Mouse (Mus musculus) granulocyte monocyte progenitor cell, adult 5-6 weeks (primary cell): ENCODE results near the gene Rab4b. TPM values are rescaled to one million over a fixed set of nuclear protein-coding genes. Genes with fewer than 3 reads are reported as not detected.

Source experiments
- ATAC-seq: replicated peaks from 2 replicates; pipeline ENCODE4 v1.8.0; 2016; ENCODE audit warnings: mild to moderate bottlenecking, moderate TSS enrichment, inconsistent platforms; ENCODE audit not compliant: poor library complexity, severe bottlenecking
- total RNA-seq, 2 experiments: library from RNA; stranded (forward) in 1 of 2; stranded (reverse) in 1 of 2; fragments of 200-712, 200-1000 nt in 1 of 2; fragments of >200 nt in 1 of 2; fragmentation: Nextera tagmentation in 1 of 2; gene quantifications; 2 replicates each; pipeline ENCODE4 v1.2.3; 2014 to 2017

The Rab4b gene
- total RNA-seq (2014; fragmentation: Nextera tagmentation) (44.6 and 67.2 TPM in 2 replicates), total RNA-seq (2017) (18.0 and 19.8 TPM in 2 replicates)

GRCm38 (mm10) chr7:27178324-27179216 lies at the start of gene Rab4b:
Gene Rab4b (minus strand): TSS chr7:27178896.
- ATAC-seq, result peak; percentile 89

DNA sequence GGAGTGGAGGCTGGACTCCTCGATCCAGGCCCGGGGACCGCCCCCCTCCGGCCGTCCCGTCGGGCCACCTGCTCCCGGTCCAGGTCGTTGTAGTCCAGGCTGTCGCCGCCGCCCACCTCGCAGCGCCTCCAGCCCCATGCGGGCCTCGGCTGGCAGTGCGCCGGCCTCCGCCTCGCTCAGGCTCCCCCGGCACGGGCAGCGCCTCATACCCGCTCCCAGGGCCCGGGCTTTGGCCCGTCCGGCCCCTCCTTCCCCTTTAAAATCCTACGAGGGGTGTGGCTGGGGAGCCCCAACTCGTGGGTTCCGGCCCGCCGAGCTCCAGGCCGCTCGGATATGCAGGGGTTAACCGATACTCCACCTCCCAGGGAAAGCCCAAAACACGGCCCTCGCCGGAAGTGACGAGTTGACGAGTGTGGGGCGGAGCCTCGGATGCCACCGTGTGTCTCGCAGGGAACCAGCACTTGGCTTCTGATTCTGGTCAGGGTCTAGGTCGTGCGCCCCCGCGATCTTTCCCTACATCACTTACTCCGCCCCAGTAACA lies 49.7 kb upstream of the Rab4b start, which contains the start of gene Itpkc:
Gene Itpkc, minus strand, starts transcription at position 381 of the 541 bp plus-strand sequence.
- peak; percentile 75 for ATAC-seq

- ATAC-seq, result no peak
These were observed 49.0 kb upstream of the Rab4b start for GRCm38 (mm10) chr7:27227676-27228075.

DNA sequence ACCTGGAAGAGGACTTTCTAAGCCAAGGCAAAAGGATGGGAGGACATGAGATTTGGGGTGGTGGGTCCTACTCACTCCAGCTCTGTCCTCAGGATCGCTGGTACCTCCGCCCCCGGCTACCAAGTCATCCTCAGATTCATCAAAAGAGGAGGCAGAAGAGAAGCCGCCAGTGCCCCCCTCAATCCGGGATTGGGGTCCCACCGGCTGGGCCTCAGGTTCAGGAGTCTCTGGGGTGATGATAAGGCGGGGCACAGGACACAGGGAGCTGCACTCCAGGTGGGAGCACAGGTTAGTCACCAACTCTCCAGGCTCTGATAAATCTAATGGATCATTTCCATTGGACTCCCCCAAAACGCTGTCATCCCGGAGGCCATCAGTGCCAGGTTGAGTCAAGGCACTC lies 48.6 kb upstream of the Rab4b start:
- no peak for ATAC-seq

GRCm38 (mm10) chr7:27224877-27225575 lies 46.3 kb upstream of the Rab4b start:
- ATAC-seq, result no peak

DNA sequence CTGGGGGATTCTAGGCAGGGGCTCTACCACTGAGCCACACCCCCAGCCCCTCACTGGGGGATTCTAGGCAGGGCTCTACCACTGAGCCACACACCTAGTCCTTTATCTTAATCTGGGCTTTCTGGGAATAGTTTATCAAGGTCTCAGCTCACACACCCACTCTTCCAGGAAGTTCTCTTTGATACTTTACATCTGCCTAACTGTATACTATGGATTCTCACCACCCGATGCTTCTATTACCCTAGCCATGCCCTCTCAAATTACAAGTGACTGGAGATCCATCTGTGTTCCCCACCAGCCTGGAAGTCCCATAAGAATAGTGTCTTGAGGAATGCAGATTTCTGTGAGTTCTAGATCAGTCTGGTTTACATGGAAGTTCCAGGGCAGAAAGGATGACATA lies 43.8 kb upstream of the Rab4b start:
- ATAC-seq, result no peak

DNA sequence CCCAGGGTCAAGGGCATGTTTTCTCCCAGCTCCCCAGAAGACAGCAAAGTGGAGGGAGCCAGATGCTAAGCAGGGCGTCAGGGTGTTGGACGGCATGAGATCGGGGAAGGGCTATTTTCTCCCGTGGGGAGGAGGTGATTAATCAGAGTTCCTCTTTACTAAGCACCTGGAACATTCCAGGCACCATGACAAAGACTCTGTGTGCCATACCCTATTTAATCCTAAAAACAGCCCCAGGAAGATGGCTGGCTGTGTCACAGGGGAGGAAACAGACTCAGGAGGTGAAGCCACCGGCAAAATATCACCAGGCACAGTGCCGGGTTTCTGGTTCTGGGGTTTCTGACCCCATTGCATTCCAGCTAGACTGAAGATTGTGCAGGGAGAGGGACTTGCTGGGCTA lies 43.2 kb upstream of the Rab4b start:
- ATAC-seq, result no peak

- no peak for ATAC-seq
These were observed 41.2 kb upstream of the Rab4b start for GRCm38 (mm10) chr7:27219937-27220336.

- no peak for ATAC-seq
These were observed 39.9 kb upstream of the Rab4b start for GRCm38 (mm10) chr7:27218586-27218985.

DNA sequence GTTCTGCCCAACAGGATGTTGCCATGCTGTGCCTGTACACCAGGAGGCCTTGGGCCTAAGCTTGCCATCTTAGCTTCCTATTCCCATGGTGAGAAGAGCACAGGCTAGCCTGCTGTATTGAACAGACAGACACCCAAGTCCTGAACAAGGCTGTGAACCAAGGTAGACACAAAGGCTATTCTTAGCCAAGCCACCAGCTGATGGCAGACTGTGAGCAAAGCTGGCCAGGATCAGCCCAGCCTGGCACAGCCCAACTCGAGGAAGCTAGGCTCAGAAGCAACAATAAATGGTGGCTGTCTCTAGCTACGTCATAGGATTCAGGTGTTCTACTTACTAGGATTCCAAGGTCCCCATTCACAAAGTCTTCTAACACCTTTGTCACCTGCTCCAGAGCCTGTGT lies 33.9 kb upstream of the Rab4b start:
- no peak for ATAC-seq

DNA sequence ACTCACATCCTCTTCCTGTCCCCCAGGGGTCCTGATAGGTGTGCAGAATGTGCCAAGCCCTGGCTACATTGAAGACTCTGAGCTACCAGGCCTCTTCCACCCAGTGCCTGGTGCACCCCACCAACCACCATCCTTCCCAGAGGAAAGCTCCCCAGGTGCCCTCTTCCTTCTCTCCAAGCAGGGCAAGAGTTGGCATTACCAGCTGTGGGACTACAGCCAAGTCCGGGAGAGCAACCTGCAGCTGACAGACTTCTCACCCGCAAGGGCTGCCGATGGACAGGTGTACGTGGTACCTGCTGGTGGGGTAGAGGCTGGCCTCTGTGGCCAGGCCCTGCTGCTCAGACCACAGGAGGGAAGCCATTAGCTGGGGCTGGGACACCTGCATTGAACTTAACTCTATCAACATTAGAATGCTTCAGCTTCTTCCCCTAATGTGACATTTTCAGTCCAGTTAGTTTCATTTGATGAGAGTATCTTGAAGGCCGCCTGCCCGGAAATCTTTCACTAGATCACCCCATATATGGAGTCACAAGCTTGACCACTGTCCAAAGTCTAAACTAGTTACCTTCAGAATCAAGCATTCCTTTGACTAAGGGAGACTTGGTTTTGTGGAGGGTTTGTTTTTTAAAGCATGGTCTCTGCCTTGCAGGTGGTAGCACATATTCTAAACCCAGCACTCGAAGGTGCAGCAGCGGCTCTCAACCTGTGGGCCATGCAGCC lies 25.2 kb upstream of the Rab4b start:
- no peak for ATAC-seq

GRCm38 (mm10) chr7:27198779-27199178 lies 20.1 kb upstream of the Rab4b start:
- no peak for ATAC-seq

- ATAC-seq, result no peak
These were observed 19.7 kb upstream of the Rab4b start for GRCm38 (mm10) chr7:27198355-27198754.

DNA sequence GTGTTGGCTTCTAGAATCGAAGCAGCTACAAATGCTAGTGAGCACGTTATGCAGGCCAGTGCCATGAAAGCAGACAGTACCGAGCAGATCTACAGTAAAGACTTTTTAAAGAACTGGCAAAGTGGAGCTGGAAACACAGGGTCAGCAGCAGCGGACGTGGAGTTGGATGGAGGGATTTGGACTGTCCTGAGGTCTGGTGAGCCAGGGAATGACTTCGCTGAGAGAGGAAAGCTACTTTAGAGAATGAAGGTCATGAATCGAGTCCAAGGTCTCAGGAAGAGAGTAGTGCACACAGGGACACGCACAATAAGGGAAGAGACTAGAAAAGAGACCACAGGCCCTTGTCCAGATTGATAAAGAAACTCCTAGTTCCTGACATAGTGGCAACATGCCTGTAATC lies 18.9 kb upstream of the Rab4b start:
- no peak for ATAC-seq

- no peak for ATAC-seq
These were observed 18.4 kb upstream of the Rab4b start for GRCm38 (mm10) chr7:27197136-27197535.

- peak; percentile 89 for ATAC-seq
These were observed 17.2 kb upstream of the Rab4b start, which contains the start of the genes BC024978 and Snrpa for GRCm38 (mm10) chr7:27195681-27196611. Gene BC024978 (plus strand): TSS chr7:27195781. Gene Snrpa (minus strand): TSS chr7:27196271.

DNA sequence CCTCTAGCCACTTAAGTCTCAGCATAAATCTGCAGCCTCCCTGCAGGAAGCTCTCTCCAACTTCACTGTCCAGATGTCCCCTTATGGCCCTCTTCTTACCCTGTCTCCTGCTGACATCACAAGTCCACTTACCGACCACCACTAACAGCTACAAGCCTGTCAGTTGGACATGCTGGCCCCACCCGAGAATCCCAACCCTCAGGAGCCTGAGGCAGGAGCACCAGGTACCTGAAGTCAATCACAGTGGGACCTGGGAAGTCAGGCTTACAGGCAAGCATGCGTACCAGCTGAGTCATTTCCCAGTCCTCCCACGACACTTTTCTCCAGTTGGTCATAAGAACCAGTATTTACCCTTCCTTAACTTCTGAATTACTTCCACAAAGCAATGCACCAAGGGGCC lies 15.0 kb upstream of the Rab4b start:
- no peak for ATAC-seq

GRCm38 (mm10) chr7:27192434-27192833 lies 13.7 kb upstream of the Rab4b start:
- ATAC-seq, result no peak

DNA sequence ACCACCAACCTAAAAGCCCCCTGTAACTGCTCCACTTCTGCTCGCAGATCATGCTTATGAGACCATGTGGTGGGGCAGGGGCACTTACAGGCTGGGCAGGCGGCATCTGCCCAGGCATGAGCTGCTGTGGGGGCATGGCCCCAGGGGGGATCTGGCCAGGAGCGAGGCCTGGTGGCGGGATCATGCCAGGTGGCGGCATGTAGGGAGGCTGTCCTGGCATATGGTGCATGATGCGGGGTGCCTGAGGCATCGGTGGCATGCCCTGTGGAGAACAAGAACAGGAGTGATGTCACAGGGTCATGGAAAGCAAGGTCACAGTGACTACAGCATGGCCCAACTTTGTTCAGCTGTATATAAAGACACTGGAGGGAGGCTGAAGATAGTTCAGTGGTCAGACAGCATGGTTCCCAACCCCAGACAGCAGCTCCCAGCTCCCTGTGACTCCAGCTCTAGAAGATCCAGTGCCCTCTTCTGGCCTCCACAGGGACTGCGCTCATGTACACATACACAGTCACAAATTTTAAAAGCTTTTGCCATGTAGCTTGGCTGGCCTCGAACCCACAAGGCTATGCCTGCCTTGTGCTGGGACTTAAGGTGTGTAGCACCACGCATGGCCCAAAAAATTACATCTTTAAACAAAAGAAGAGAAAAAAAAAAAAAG lies 10.7 kb upstream of the Rab4b start:
- ATAC-seq, result peak; percentile 38; the same call in 1 of the 2 replicates
